Mouse (Mus musculus) heart, embryonic 14.5 days (tissue): ENCODE results near the gene Olfr1153. TPM values are rescaled to one million over a fixed set of nuclear protein-coding genes. Genes with fewer than 3 reads are reported as not detected.

Experiments used
- ATAC-seq: fragments of 200-750 bp; cut with Nextera tagmentation; 2 replicates; pipeline ENCODE4 v1.8.0; 2017; ENCODE audit warnings: low read depth, moderate TSS enrichment; ENCODE audit not compliant: insufficient number of reproducible peaks, insufficient read depth, low FRiP score
- H3K27ac ChIP-seq, 2 experiments: fragments of 200-500 bp in 1 of 2; fragments of 300-500 bp in 1 of 2; sonication (generic) in 1 of 2; replicated peaks in 1 of 2; 2 replicates each; pipeline ENCODE4 v1.5.1; 2012 to 2014; ENCODE audit warnings: low read depth in 2 of 2, low read length in 2 of 2, control low read depth in 1 of 2, mild to moderate bottlenecking in 1 of 2, mixed read lengths in 1 of 2; ENCODE audit not compliant: control insufficient read depth in 1 of 2, insufficient read depth in 1 of 2
- H3K27me3 ChIP-seq: fragments of 300-500 bp; sonication (generic); 2 replicates; pipeline ENCODE4 v1.6.1; 2014; ENCODE audit warnings: mild to moderate bottlenecking, low read length, control low read depth; ENCODE audit not compliant: control insufficient read depth, insufficient read depth
- H3K36me3 ChIP-seq: fragments of 300-500 bp; sonication (generic); 2 replicates; pipeline ENCODE4 v1.6.1; 2014; ENCODE audit warnings: mild to moderate bottlenecking, control low read depth, low read length, mixed read lengths; ENCODE audit not compliant: control insufficient read depth, insufficient read depth
- H3K4me1 ChIP-seq, 2 experiments: fragments of 200-500 bp in 1 of 2; fragments of 300-500 bp in 1 of 2; sonication (generic) in 1 of 2; 2 replicates each; pipeline ENCODE4 v1.6.1; 2012 to 2014; ENCODE audit warnings: low read length in 2 of 2, control low read depth in 1 of 2, mixed read lengths in 1 of 2; ENCODE audit not compliant: control insufficient read depth in 2 of 2, insufficient read depth in 2 of 2
- H3K4me2 ChIP-seq: fragments of 300-500 bp; sonication (generic); 2 replicates; pipeline ENCODE4 v1.6.1; 2014; ENCODE audit warnings: mild to moderate bottlenecking, low read length
- H3K4me3 ChIP-seq, 2 experiments: fragments of 200-500 bp in 1 of 2; fragments of 300-500 bp in 1 of 2; sonication (generic) in 1 of 2; 2 replicates each; pipeline ENCODE4 v1.5.1; 2012 to 2014; ENCODE audit warnings: low read length in 2 of 2, mild to moderate bottlenecking in 2 of 2, control low read depth in 1 of 2, low read depth in 1 of 2, moderate library complexity in 1 of 2; ENCODE audit not compliant: control insufficient read depth in 1 of 2, insufficient read depth in 1 of 2
- H3K9ac ChIP-seq: fragments of 300-500 bp; sonication (generic); 2 replicates; pipeline ENCODE4 v1.6.1; 2014; ENCODE audit warnings: mild to moderate bottlenecking, low read length
- H3K9me3 ChIP-seq: fragments of 300-500 bp; sonication (generic); 2 replicates; pipeline ENCODE4 v1.6.1; 2016; ENCODE audit warnings: low read length, control low read depth; ENCODE audit not compliant: control insufficient read depth
- WGBS: fragments of 180-500 bp; shearing (Covaris S2); extraction: QIAGEN DNeasy Blood & Tissue Kit; methylation state at CpG from one replicate; pipeline ENCODE4 v1.1.7; 2014; 5-methylcytosine and 5-hydroxymethylcytosine counted together
- polyA plus RNA-seq: library from polyadenylated mRNA; unstranded; fragments of >200 nt; fragmentation: Nextera tagmentation; extraction: Ambion mirVana; gene quantifications from 2 replicates; pipeline ENCODE4 v1.2.1, GENCODE M21; 2014

The Olfr1153 gene
- not detected in 2 replicates for polyA plus RNA-seq

GRCm38 (mm10) chr2:87894662-87895061, at the start of gene Olfr1153:
Olfr1153 (plus strand) TSS chr2:87894962.
- H3K4me2 ChIP-seq: no peak within 1 kb of the TSS
- 65% methylated on average over 1 of the region's 1 CpGs for WGBS
- H3K9ac ChIP-seq: no peak within 1 kb of the TSS
- no peaks in the 10 kb centered on the region for H3K36me3 ChIP-seq
- H3K9me3 ChIP-seq: no peaks in the 10 kb centered on the region
- no peaks in the 10 kb centered on the region for H3K4me1 ChIP-seq
- no peaks in the 10 kb centered on the region for H3K27me3 ChIP-seq
- no peak within 1 kb of the TSS for H3K27ac ChIP-seq
- H3K4me3 ChIP-seq: no peak within 1 kb of the TSS
- ATAC-seq: no peak

DNA sequence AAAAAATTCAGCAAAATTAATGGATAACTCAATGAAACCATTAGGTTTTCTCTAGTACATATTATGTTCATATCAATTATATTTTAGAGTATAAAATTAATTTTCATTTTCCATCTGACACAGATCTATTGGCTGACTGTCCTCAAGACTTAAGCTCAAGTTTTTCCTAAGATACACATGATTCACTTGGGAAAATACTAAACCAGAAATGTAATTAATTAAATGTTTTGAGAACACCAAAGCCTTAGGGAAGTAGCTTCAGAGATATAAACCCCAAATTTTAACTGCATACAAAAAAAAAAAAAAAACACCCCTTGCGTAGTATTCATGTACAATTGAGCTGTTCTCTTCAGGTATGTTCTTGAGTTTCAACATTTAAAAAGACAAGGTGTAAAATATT, 39.2 kb upstream of the Olfr1153 start, which contains the start of gene Olfr1151:
TSS of gene Olfr1151 (plus strand) at position 301 of the 400 bp plus-strand sequence.
- Histone ChIP-seq H3K27ac (no peak within 1 kb of the TSS), H3K4me1 (no peaks in the 10 kb centered on the region), H3K4me3 (no peak within 1 kb of the TSS), H3K9ac (no peak within 1 kb of the TSS), H3K36me3 (no peaks in the 10 kb centered on the region), H3K27me3 (no peaks in the 10 kb centered on the region), H3K4me2 (no peak within 1 kb of the TSS), H3K9me3 (no peaks in the 10 kb centered on the region)
- WGBS: 80% methylated on average over 1 of the region's 1 CpGs
- ATAC-seq: no peak

- no peaks in the 10 kb centered on the region for H3K27me3 ChIP-seq
- no peak within 1 kb of the TSS for H3K9ac ChIP-seq
- H3K4me3 ChIP-seq: no peak within 1 kb of the TSS
- H3K4me1 ChIP-seq: no peaks in the 10 kb centered on the region
- H3K36me3 ChIP-seq: no peaks in the 10 kb centered on the region
- no peaks in the 10 kb centered on the region for H3K9me3 ChIP-seq
- no peak within 1 kb of the TSS for H3K27ac ChIP-seq
- no peak within 1 kb of the TSS for H3K4me2 ChIP-seq
- ATAC-seq: no peak
These were observed 28.6 kb upstream of the Olfr1153 start, which contains the start of gene Olfr1152 for GRCm38 (mm10) chr2:87866192-87866591. Olfr1152 (plus strand) TSS chr2:87866492.

- no peaks in the 10 kb centered on the region for H3K4me1 ChIP-seq
- no peaks in the 10 kb centered on the region for H3K36me3 ChIP-seq
- H3K27me3 ChIP-seq: no peaks in the 10 kb centered on the region
- H3K27ac ChIP-seq: no peak within 1 kb of the TSS
- no peaks in the 10 kb centered on the region for H3K9me3 ChIP-seq
- 81% methylated on average over 1 of the region's 1 CpGs for WGBS
- H3K9ac ChIP-seq: no peak within 1 kb of the TSS
- H3K4me3 ChIP-seq: no peak within 1 kb of the TSS
- H3K4me2 ChIP-seq: no peak within 1 kb of the TSS
- ATAC-seq: no peak
These were observed 10.3 kb downstream of the Olfr1153 start, which contains the start of gene Olfr1154 for GRCm38 (mm10) chr2:87905066-87905465. Olfr1154 (minus strand) TSS chr2:87905166.

GRCm38 (mm10) chr2:87945037-87945436, 50.3 kb downstream of the Olfr1153 start, which contains the start of gene Olfr1155:
Olfr1155 (minus strand) TSS chr2:87945137.
- Histone ChIP-seq H3K9ac (no peak within 1 kb of the TSS), H3K4me1 (no peaks in the 10 kb centered on the region), H3K4me2 (no peak within 1 kb of the TSS), H3K4me3 (no peak within 1 kb of the TSS), H3K9me3 (no peaks in the 10 kb centered on the region), H3K27ac (no peak within 1 kb of the TSS), H3K27me3 (no peaks in the 10 kb centered on the region), H3K36me3 (no peaks in the 10 kb centered on the region)
- WGBS: 91% methylated on average over 1 of the region's 1 CpGs
- ATAC-seq: no peak

Other genes with a start within 250 kb of the Olfr1153 start
- not detected in 2 replicates for gene Olfr1133, start 247.6 kb upstream of the Olfr1153 start, polyA plus RNA-seq
- not detected in 2 replicates for gene Olfr1134, start 236.5 kb upstream of the Olfr1153 start, polyA plus RNA-seq
- not detected in 2 replicates for gene Olfr1135, start 221.3 kb upstream of the Olfr1153 start, polyA plus RNA-seq
- not detected in 2 replicates for gene Olfr1136, start 201.0 kb upstream of the Olfr1153 start, polyA plus RNA-seq
- gene Olfr1137, start 181.8 kb upstream of the Olfr1153 start, polyA plus RNA-seq: not detected in 2 replicates
- gene Olfr1138, start 155.0 kb upstream of the Olfr1153 start, polyA plus RNA-seq: not detected in 2 replicates
- gene Olfr1140, start 151.2 kb upstream of the Olfr1153 start, polyA plus RNA-seq: not detected in 2 replicates
- gene Olfr1141, start 141.0 kb upstream of the Olfr1153 start, polyA plus RNA-seq: not detected in 2 replicates
- gene Olfr152, start 115.5 kb upstream of the Olfr1153 start, polyA plus RNA-seq: not detected in 2 replicates
- gene Olfr1143, start 94.4 kb upstream of the Olfr1153 start, polyA plus RNA-seq: not detected in 2 replicates
- not detected in 2 replicates for gene Olfr1145, start 85.1 kb upstream of the Olfr1153 start, polyA plus RNA-seq
- gene Olfr1148, start 64.4 kb upstream of the Olfr1153 start, polyA plus RNA-seq: not detected in 2 replicates
- not detected in 2 replicates for gene Olfr1150-ps1, start 51.0 kb upstream of the Olfr1153 start, polyA plus RNA-seq
- not detected in 2 replicates for gene Olfr1151, start 39.1 kb upstream of the Olfr1153 start, polyA plus RNA-seq
- gene Olfr1152, start 28.5 kb upstream of the Olfr1153 start, polyA plus RNA-seq: not detected in 2 replicates
- gene Olfr1154, start 10.2 kb downstream of the Olfr1153 start, polyA plus RNA-seq: not detected in 2 replicates
- not detected in 2 replicates for gene Olfr1155, start 50.2 kb downstream of the Olfr1153 start, polyA plus RNA-seq
- not detected in 2 replicates for gene Olfr1156, start 58.1 kb downstream of the Olfr1153 start, polyA plus RNA-seq
- not detected in 2 replicates for gene Olfr1157, start 73.3 kb downstream of the Olfr1153 start, polyA plus RNA-seq
- not detected in 2 replicates for gene Olfr74, start 79.7 kb downstream of the Olfr1153 start, polyA plus RNA-seq
- not detected in 2 replicates for gene Olfr1158, start 95.2 kb downstream of the Olfr1153 start, polyA plus RNA-seq
- gene Olfr1160, start 113.3 kb downstream of the Olfr1153 start, polyA plus RNA-seq: not detected in 2 replicates
- gene Olfr1161, start 127.8 kb downstream of the Olfr1153 start, polyA plus RNA-seq: not detected in 2 replicates
- gene Olfr73, start 142.7 kb downstream of the Olfr1153 start, polyA plus RNA-seq: not detected in 2 replicates
- not detected in 2 replicates for gene Olfr1162, start 156.2 kb downstream of the Olfr1153 start, polyA plus RNA-seq
- not detected in 2 replicates for gene Olfr1163, start 176.9 kb downstream of the Olfr1153 start, polyA plus RNA-seq
- not detected in 2 replicates for gene Olfr1164, start 199.0 kb downstream of the Olfr1153 start, polyA plus RNA-seq
- not detected in 2 replicates for gene Olfr1166, start 233.3 kb downstream of the Olfr1153 start, polyA plus RNA-seq